Mouse (Mus musculus): ENCODE data around the gene Krtap11-1. TPM values are rescaled to one million over a fixed set of nuclear protein-coding genes. Genes with fewer than 3 reads are reported as not detected.

The Krtap11-1 gene
- polyA plus RNA-seq, 1 experiment from 2014 or later, result not detected

DNA sequence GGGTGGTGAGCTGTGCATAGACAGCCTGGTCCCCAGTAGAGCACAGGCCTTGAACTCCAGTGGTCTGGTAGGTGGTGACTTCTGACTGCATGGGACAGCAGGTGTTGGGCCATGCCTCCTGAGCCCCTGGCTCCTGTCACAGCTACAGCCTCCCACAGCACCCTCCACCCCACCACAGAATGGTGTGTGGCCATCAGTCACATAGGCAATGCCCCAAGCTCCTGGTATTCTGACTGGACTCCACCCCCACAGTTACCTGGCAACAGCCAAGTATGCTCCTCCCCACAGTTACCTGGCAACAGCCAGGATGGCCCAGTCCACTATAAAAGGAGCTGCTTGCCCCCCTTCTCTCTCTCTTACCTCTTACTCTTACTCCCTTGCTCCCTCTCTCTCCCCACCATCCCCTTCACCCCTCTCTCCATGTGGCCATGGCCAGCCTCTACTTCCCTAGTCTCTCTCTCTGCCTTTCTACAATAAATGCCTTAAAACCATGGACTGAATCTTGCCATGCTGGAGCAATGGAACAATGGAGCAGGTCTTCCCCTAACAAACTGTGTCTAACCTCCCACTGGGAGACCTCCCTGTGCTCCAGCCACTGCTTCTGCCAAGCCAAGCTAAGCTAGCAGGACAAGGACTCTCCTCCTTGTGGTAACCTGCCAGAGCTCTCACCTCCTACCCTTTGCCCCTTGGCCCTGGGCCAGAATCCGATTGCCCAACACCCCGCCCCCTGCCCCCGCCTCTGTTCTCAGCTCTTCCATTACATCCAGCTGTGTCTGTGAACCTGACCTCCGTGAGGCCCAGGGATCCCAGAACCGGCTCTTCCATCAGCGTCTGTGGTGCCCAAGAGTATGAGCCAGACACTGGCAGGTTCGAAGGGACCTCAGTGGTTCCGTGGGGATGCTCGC lies 14.9 kb upstream of the Krtap11-1 start:
- Histone ChIP-seq H3K9me3 (ENCODE audit: control insufficient read depth, low read length) (no peaks in the 10 kb centered on the region), H3K9ac (ENCODE audit: low read length) (no peak overlapping the region), H3K4me2 (ENCODE audit: low read length) (no peak overlapping the region), H3K36me3 (ENCODE audit: control insufficient read depth, insufficient read depth, low read length) (no peaks in the 10 kb centered on the region), H3K27me3 (replicated peaks; ENCODE audit: control insufficient read depth, insufficient read depth, low read length) (no peaks in the 10 kb centered on the region), H3K4me3 (ENCODE audit: low read depth, low read length) (no peak overlapping the region), H3K4me1 (replicated peaks; ENCODE audit: control insufficient read depth, insufficient read depth, low read length) (no peaks in the 10 kb centered on the region), H3K27ac (ENCODE audit: low read depth) (no peak overlapping the region)
- no peak for ATAC-seq (replicated peaks; ENCODE audit: low FRiP score, low TSS enrichment, low read depth)
- DNase-seq (ENCODE audit: low spot score), result no peak
- 66% methylated on average over 9 of the region's 9 CpGs for WGBS

DNA sequence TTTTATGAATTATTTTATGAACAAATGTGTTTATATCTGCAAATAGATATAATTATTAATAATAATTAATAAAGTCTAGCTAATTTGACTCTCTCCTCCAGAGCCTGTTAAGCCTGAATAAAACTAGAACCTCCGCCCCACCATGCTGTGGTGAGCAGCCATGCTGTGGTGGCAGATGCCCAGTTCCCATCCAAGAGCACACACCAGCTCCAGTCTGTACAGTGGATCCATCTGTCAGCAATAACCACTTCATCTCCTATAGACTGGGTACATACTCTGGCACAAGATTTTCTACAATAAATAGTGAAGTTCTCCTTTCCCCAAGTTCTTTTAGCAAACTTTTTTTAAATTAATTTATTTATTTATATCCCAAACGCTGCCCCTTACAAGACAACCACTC lies 10.7 kb upstream of the Krtap11-1 start:
- H3K4me2 ChIP-seq (ENCODE audit: low read length), result no peak overlapping the region
- H3K9me3 ChIP-seq (ENCODE audit: control insufficient read depth, low read length), result no peaks in the 10 kb centered on the region
- no peaks in the 10 kb centered on the region for H3K36me3 ChIP-seq (ENCODE audit: control insufficient read depth, insufficient read depth, low read length)
- no peaks in the 10 kb centered on the region for H3K27me3 ChIP-seq (replicated peaks; ENCODE audit: control insufficient read depth, insufficient read depth, low read length)
- no peak overlapping the region for H3K4me3 ChIP-seq (ENCODE audit: low read depth, low read length)
- no peak for ATAC-seq (replicated peaks; ENCODE audit: low FRiP score, low TSS enrichment, low read depth)
- no peak overlapping the region for H3K9ac ChIP-seq (ENCODE audit: low read length)
- H3K27ac ChIP-seq (ENCODE audit: low read depth), result no peak overlapping the region
- 82% methylated on average over 2 of the region's 2 CpGs for WGBS
- no peak for DNase-seq (ENCODE audit: low spot score)
- no peaks in the 10 kb centered on the region for H3K4me1 ChIP-seq (replicated peaks; ENCODE audit: control insufficient read depth, insufficient read depth, low read length)

DNA sequence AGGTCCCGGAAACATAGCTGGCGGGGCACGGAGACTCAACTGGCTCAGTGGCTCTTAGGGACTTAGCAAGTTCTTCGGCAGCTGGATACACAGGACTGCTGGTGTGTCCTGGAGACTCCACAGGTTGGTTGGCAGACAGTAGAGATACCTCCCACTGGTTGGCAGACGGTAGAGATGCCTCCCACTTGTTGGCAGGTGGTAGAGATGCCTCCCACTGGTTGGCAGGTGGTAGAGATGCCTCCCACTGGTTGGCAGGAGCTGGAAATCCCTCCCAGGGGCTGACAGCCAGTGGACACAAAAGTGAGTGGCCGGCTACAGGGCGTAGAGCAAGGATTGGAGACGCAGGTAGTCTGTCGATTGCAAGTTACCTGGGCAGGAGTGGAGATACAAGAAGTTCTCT lies 467 bp downstream of the Krtap11-1 start:
- Histone ChIP-seq H3K4me2 (ENCODE audit: low read length) (no peak overlapping the region), H3K27me3 (replicated peaks; ENCODE audit: control insufficient read depth, insufficient read depth, low read length) (no peaks in the 10 kb centered on the region), H3K27ac (ENCODE audit: low read depth) (no peak overlapping the region), H3K4me3 (ENCODE audit: low read depth, low read length) (no peak overlapping the region), H3K9me3 (ENCODE audit: control insufficient read depth, low read length) (no peaks in the 10 kb centered on the region), H3K36me3 (ENCODE audit: control insufficient read depth, insufficient read depth, low read length) (no peaks in the 10 kb centered on the region), H3K4me1 (replicated peaks; ENCODE audit: control insufficient read depth, insufficient read depth, low read length) (no peaks in the 10 kb centered on the region), H3K9ac (ENCODE audit: low read length) (no peak overlapping the region)
- ATAC-seq (replicated peaks; ENCODE audit: low FRiP score, low TSS enrichment, low read depth) (no peak), DNase-seq (ENCODE audit: low spot score) (no peak)
- 92% methylated on average over 9 of the region's 9 CpGs for WGBS

DNA sequence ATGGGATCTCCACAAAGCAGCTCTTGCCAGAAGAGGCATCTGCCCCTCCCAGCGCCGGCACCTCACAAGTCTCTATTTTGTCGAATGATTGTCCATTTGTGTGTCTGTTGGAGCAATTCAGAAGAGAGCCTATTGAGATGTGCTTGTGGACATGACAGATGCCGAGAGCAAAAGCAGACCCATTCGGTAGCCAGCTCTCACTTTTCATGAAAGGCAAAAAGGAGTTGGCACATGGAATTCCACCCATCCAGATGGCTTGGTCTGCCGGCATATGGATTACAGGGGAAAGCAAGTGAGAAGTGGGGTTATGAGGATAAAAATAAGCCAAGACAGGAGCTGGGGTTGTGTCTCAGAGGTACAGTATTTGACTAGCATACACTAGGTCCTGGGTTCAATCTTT lies 1.8 kb downstream of the Krtap11-1 start:
- Histone ChIP-seq H3K4me3 (ENCODE audit: low read depth, low read length) (no peak overlapping the region), H3K27ac (ENCODE audit: low read depth) (no peak overlapping the region), H3K9ac (ENCODE audit: low read length) (no peak overlapping the region), H3K4me1 (replicated peaks; ENCODE audit: control insufficient read depth, insufficient read depth, low read length) (no peaks in the 10 kb centered on the region), H3K27me3 (replicated peaks; ENCODE audit: control insufficient read depth, insufficient read depth, low read length) (no peaks in the 10 kb centered on the region), H3K4me2 (ENCODE audit: low read length) (no peak overlapping the region), H3K36me3 (ENCODE audit: control insufficient read depth, insufficient read depth, low read length) (no peaks in the 10 kb centered on the region), H3K9me3 (ENCODE audit: control insufficient read depth, low read length) (no peaks in the 10 kb centered on the region)
- DNase-seq (ENCODE audit: low spot score), result no peak
- ATAC-seq (replicated peaks; ENCODE audit: low FRiP score, low TSS enrichment, low read depth), result no peak
- WGBS, result 56% methylated on average over 6 of the region's 6 CpGs

DNA sequence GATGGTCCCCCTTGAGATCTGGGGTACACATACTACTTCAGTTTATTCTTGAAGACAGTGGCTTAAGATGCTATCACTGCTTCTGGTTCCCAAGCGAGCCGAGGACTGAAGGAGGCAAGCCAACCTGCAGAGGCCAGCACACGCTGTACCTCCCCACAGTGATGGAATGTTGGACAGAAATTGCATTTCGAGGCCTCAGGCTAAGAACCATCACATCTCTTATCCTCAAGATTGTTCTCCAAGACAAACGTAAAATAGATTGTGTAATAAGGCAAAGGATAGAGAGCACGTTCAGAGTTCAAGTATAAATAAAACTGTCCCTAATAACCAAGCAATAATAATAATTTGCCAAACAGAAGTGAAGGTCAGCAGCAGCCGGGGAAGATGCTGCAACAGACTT lies 2.8 kb downstream of the Krtap11-1 start:
- Histone ChIP-seq H3K4me3 (ENCODE audit: low read depth, low read length) (no peak overlapping the region), H3K27ac (ENCODE audit: low read depth) (no peak overlapping the region), H3K4me2 (ENCODE audit: low read length) (no peak overlapping the region), H3K36me3 (ENCODE audit: control insufficient read depth, insufficient read depth, low read length) (no peaks in the 10 kb centered on the region), H3K9me3 (ENCODE audit: control insufficient read depth, low read length) (no peaks in the 10 kb centered on the region), H3K9ac (ENCODE audit: low read length) (no peak overlapping the region), H3K4me1 (replicated peaks; ENCODE audit: control insufficient read depth, insufficient read depth, low read length) (no peaks in the 10 kb centered on the region), H3K27me3 (replicated peaks; ENCODE audit: control insufficient read depth, insufficient read depth, low read length) (no peaks in the 10 kb centered on the region)
- DNase-seq (ENCODE audit: low spot score) (no peak), ATAC-seq (replicated peaks; ENCODE audit: low FRiP score, low TSS enrichment, low read depth) (no peak)
- 63% methylated on average over 7 of the region's 7 CpGs for WGBS

DNA sequence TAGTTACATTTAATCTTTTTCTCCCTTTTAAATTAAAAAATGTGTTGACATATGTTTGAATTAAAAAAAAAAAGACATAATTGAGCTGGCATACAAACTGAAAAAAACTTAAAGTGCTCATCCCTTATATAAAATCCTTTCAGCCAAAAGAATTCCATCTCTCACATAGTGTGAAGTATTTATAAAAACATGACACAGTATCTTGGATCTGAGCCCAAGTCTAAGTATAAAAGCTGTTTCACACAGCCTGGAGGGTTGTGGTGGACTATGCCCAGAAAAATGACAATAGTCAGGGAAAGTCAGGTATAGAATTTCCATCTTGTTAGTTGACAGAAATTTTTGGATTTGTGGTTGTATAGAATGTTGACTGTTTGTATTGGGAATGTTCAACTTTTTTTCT lies 20.7 kb downstream of the Krtap11-1 start:
- ATAC-seq (replicated peaks; ENCODE audit: low FRiP score, low TSS enrichment, low read depth) (no peak), DNase-seq (ENCODE audit: low spot score) (no peak)
- Histone ChIP-seq H3K9ac (ENCODE audit: low read length) (no peak overlapping the region), H3K4me1 (replicated peaks; ENCODE audit: control insufficient read depth, insufficient read depth, low read length) (no peaks in the 10 kb centered on the region), H3K27me3 (replicated peaks; ENCODE audit: control insufficient read depth, insufficient read depth, low read length) (no peaks in the 10 kb centered on the region), H3K4me3 (ENCODE audit: low read depth, low read length) (no peak overlapping the region), H3K4me2 (ENCODE audit: low read length) (no peak overlapping the region), H3K9me3 (ENCODE audit: control insufficient read depth, low read length) (no peaks in the 10 kb centered on the region), H3K27ac (ENCODE audit: low read depth) (no peak overlapping the region), H3K36me3 (ENCODE audit: control insufficient read depth, insufficient read depth, low read length) (no peaks in the 10 kb centered on the region)

DNA sequence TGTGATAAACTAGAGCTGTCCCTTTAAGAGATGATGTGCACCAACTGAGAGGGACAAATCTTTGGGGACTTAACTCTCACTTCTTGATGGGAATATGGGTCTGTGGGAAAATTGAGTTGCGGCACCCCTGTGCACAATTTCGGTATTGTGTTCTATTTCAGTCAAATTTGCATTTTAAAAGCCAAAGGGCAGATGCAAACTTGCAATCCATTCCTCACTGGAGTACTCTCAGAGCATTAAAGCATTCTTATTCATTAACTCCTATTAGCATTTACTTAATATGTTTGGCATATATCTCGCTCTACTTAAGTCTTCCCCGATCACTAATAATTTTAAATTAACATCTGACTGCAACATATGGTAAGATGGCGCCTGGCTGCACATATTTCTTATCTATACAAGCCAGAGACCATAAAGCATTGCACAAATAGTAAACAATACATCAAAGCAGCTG lies 32.9 kb downstream of the Krtap11-1 start:
- Histone ChIP-seq H3K4me1 (replicated peaks; ENCODE audit: control insufficient read depth, insufficient read depth, low read length) (no peaks in the 10 kb centered on the region), H3K36me3 (ENCODE audit: control insufficient read depth, insufficient read depth, low read length) (no peaks in the 10 kb centered on the region), H3K27ac (ENCODE audit: low read depth) (no peak overlapping the region), H3K4me3 (ENCODE audit: low read depth, low read length) (no peak overlapping the region), H3K9me3 (ENCODE audit: control insufficient read depth, low read length) (no peaks in the 10 kb centered on the region), H3K27me3 (replicated peaks; ENCODE audit: control insufficient read depth, insufficient read depth, low read length) (no peaks in the 10 kb centered on the region), H3K4me2 (ENCODE audit: low read length) (no peak overlapping the region), H3K9ac (ENCODE audit: low read length) (no peak overlapping the region)
- DNase-seq (ENCODE audit: low spot score) (no peak), ATAC-seq (replicated peaks; ENCODE audit: low FRiP score, low TSS enrichment, low read depth) (no peak)
- WGBS, result 85% methylated on average over 5 of the region's 5 CpGs

DNA sequence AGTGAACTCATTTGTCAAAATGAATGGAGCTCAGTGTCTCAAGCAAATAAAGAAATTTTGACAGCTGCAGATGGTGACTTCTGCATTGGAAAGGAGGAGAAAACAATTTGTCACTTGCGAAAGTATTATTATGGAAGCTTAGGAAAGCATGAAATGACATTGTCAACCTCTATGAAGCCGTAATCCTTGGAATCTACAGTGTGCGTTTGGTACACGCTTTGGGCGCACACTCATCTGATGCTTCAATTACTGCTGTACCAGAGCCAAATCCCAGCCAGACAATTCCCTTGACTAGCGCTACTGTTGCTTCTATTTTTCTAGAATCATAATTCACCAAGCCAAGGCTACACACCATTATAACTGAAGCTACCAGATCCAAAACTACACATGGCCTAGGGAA lies 33.6 kb downstream of the Krtap11-1 start:
- no peak overlapping the region for H3K4me2 ChIP-seq (ENCODE audit: low read length)
- ATAC-seq (replicated peaks; ENCODE audit: low FRiP score, low TSS enrichment, low read depth), result no peak
- no peaks in the 10 kb centered on the region for H3K9me3 ChIP-seq (ENCODE audit: control insufficient read depth, low read length)
- H3K4me3 ChIP-seq (ENCODE audit: low read depth, low read length), result no peak overlapping the region
- no peak overlapping the region for H3K9ac ChIP-seq (ENCODE audit: low read length)
- DNase-seq (ENCODE audit: low spot score), result no peak
- H3K27me3 ChIP-seq (replicated peaks; ENCODE audit: control insufficient read depth, insufficient read depth, low read length), result no peaks in the 10 kb centered on the region
- no peaks in the 10 kb centered on the region for H3K36me3 ChIP-seq (ENCODE audit: control insufficient read depth, insufficient read depth, low read length)
- H3K4me1 ChIP-seq (replicated peaks; ENCODE audit: control insufficient read depth, insufficient read depth, low read length), result no peaks in the 10 kb centered on the region
- H3K27ac ChIP-seq (ENCODE audit: low read depth), result no peak overlapping the region
- 93% methylated on average over 6 of the region's 6 CpGs for WGBS

DNA sequence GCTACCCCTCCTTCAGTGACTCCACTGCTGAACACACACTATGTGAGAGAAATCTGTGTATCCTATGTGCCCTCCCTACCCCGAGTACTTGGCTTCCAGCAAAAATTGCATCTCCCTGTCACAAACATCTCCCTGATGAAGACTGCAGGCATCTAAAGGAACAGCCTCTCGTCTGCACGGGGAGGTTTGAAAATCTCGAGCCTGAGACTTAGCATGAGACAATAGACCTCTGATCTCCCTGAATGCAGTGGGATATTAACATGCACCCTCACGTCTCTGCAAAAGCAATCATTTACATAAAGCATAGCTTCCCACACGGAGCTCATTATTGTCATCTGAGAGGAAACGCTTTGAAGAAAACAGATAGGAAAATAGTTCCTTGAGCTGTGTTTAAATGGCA lies 40.4 kb downstream of the Krtap11-1 start:
- H3K4me1 ChIP-seq (replicated peaks; ENCODE audit: control insufficient read depth, insufficient read depth, low read length), result no peaks in the 10 kb centered on the region
- DNase-seq (ENCODE audit: low spot score), result no peak
- H3K9me3 ChIP-seq (ENCODE audit: control insufficient read depth, low read length), result no peaks in the 10 kb centered on the region
- no peak overlapping the region for H3K4me3 ChIP-seq (ENCODE audit: low read depth, low read length)
- no peak overlapping the region for H3K9ac ChIP-seq (ENCODE audit: low read length)
- H3K4me2 ChIP-seq (ENCODE audit: low read length), result no peak overlapping the region
- no peak overlapping the region for H3K27ac ChIP-seq (ENCODE audit: low read depth)
- ATAC-seq (replicated peaks; ENCODE audit: low FRiP score, low TSS enrichment, low read depth), result no peak
- H3K36me3 ChIP-seq (ENCODE audit: control insufficient read depth, insufficient read depth, low read length), result no peaks in the 10 kb centered on the region
- 43% methylated on average over 7 of the region's 7 CpGs for WGBS
- H3K27me3 ChIP-seq (replicated peaks; ENCODE audit: control insufficient read depth, insufficient read depth, low read length), result no peaks in the 10 kb centered on the region
